Mouse (Mus musculus) thymus, adult 18-20 months (tissue): Measurements from ENCODE around the gene Prss46.

ENCODE experiments used
- DNase-seq, 2 experiments: peaks; one replicate each; pipeline ENCODE4 v3.0.0; 2022; ENCODE audit warnings: mixed read lengths in 2 of 2

Gene Prss46

DNA sequence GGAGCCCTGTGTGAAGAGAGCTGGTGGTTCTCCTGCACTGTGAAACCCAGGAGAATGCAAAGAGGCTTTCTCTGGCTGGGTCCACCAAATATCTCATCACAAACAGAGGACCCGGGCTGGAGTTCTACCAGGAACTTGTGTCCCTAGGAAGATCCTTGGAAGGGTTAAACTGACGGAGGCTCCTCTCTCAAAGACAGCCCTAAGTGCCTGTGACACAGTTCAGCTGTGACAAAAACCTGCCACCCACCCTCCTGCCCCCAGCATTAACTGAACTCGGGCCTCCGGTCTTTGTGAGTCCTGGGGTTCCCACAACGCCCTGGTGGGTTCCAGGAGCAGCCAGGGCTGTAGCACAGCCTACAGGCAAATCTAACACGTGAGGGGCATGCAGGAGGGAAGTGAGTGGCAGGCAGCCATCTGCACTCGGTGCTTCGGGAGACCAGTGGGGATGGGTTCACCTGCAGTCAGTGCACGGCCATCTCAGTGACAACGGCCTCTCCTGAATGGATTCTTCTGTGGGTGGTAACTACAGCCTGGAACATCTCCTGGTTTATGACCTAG, 55.2 kb downstream of the Prss46 start:
- peak; percentile 30 to 44 for DNase-seq

DNA sequence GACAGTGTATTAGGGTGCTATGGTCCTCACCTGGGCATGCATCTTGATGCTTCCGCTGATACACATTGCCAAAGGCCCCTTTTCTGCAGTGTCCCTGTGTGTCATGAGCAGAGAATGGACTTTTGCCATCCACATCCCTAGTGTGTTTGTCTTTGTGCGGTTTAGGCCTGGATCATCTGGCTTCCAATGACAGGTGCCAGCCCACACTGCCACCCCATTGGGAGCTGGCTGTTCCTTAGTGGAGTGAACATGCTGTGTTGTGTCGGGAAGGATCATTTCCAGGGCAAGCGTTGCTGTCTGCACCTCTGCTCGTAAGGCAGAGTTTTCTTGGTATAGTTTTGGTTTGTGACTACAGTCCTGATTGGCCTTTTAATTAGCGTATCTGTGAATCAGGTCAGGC, 56.9 kb downstream of the Prss46 start:
- no peak for DNase-seq

DNA sequence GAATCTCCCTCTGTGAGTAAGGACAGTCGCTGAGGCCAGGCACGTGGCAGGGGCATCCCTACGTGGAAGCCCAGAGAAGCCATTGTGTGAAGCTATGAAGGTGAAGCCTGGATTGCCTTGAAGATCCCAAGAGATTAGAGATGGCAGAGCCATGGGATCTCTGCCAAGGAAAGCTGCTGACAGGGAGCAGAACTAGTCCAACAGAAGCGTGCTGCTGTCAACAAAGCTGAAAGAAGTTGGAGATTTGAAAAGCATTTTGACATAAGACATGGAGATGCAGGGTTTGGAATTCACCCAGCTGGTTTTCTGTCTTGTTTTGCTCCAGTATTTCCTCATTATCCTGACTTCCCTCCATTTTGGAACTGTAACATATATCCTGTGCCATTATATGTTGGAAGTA, 58.0 kb downstream of the Prss46 start:
- no peak for DNase-seq
